Mouse (Mus musculus) left cerebral cortex, adult 2 months (tissue): ENCODE results near the gene Map3k5. TPM values are rescaled to one million over a fixed set of nuclear protein-coding genes. Genes with fewer than 3 reads are reported as not detected.

Experiments
- DNase-seq, 2 experiments: peaks; one replicate each; pipeline ENCODE4 v3.0.0; 2021 to 2022; ENCODE audit warnings: low spot score in 2 of 2, mixed read lengths in 1 of 2; ENCODE audit errors: extremely low spot score in 1 of 2
- H3K27ac ChIP-seq: fragments of 200-600 bp; 2 replicates; pipeline ENCODE4 v1.8.1; 2022
- H3K4me3 ChIP-seq: fragments of 200-600 bp; 2 replicates; pipeline ENCODE4 v1.8.1; 2022
- CTCF ChIP-seq: fragments of 200-600 bp; IDR thresholded peaks from 2 replicates; pipeline ENCODE4 v1.8.1; 2022; ENCODE audit warnings: antibody characterized with exemption, mild to moderate bottlenecking, moderate library complexity
- intact Hi-C: fragments of 180-260 bp; cut with DNase I; formaldehyde crosslinking; loops from one replicate; pipeline ENCODE4 v1.15.1; 2025
- total RNA-seq, 2 experiments: library from RNA; stranded (reverse); gene quantifications; 2 replicates each; pipeline ENCODE4 v1.2.3; 2021

The Map3k5 gene
- total RNA-seq, 2 experiments from 2014 or later, result 48.4 to 52.7 TPM

DNA sequence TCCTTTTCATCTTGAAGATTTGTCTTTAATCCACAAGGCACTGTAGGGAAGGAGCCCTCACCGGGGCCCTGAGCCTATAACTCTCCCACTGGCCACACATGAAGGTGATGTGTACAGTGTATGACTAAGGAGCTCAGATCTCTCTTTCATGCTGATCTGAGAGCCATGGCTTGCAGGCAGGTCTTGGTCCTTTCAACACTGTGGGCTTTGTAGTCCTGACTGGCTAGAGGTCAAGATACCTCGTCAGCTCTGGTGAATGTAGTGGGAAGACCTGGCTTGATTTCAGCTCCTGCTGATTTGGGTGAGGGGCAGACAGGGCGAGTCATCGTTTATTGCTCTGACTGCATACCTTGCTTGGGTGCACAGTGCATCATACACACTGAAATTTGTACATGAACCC is 171.3 kb downstream of the Map3k5 start:
- no peak for TF ChIP-seq CTCF
- intact Hi-C loops, result no loop called here
- DNase-seq, result no peak
- no peak overlapping the region for H3K27ac ChIP-seq
- no peak overlapping the region for H3K4me3 ChIP-seq

DNA sequence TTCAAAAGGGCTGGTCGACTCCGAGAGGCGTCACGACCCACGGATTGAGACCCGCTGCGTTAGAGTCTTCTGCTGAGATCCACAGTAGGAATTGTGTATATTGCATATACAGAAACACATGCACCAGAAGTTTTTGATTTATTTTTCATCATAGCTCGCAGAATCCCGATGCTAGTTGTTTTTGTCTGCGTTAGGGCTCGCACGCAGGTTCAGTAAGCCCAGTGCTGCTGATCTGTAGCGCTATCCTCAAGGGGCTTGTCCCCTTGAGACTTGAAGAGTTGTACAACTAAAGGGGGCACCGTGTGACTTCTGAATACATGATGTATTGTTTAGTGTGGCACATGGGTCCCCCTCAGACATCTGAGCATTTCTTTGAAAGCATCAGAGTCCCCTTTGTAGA is 172.8 kb downstream of the Map3k5 start:
- H3K4me3 ChIP-seq, result no peak overlapping the region
- intact Hi-C loops, result no loop called here
- DNase-seq, result no peak
- H3K27ac ChIP-seq, result no peak overlapping the region
- TF ChIP-seq CTCF, result no peak

DNA sequence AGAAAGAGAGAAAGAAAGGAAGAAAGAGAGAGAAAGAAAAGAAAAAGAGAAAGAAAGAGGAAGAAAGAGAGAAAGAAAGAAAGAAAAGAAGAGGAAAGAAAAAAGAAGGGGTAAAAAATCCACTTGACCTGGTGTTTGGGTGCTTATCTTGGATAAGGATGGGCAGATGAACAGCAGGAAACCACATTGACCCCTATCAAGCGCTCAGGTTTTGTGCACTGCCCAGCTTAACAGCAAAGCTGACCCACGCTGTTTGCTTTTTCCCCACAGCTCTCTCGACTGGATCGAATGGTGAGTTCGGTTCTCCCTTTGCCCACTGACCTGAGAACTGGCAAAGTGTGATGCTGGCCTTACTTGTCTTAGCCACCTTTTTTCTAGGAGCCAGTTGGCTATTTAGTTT is 177.2 kb downstream of the Map3k5 start:
- H3K27ac ChIP-seq, result no peak overlapping the region
- no peak overlapping the region for H3K4me3 ChIP-seq
- intact Hi-C loops, result no loop called here
- TF ChIP-seq CTCF, result no peak
- no peak for DNase-seq

DNA sequence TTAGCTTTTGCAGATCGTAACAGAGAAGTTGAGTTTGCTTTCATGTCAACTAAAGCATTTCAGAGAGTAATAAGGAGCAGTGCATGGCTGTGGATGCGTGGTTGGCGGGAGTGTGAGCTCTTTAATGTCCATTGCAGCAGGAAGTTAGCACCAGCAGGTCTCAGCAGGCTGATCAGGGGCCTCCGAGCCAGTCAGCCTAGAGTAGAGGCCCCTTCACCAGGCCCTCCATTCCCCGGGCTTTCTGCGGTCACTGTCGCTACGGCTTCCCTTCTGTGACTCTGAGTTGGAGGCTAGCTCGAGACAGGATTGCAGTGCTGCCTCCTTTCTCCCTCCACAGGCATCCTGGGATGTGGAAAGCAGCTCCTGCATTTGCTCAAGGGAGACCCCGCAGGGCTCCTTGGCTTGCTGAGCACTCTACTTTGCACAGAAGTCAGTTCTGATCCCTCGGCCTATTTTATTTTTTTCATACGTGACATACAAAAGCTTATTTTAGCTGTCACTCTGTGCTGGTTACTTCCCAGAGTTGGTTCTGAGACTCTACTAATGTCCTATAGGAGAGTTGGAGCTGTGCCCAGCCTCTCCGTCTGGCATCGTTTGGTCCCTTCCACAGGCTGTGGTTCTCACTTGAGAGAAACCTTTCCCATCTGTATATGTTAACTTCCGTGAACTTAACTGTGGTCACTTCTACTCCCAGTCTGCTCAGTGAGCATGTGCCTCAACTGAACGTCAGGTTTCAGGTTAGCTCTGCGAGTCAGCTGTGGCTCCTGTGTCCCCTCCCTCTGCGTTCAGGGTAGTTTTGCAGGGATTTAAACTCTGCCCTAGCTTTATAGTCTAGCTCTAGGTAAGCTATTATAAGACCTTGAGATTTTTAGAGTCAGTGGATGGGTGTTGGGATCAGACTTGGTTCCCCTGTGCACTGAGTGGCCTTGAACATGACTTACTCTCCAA is 178.0 kb downstream of the Map3k5 start:
- DNase-seq, result no peak
- no peak overlapping the region for H3K27ac ChIP-seq
- intact Hi-C loops, result no loop called here

DNA sequence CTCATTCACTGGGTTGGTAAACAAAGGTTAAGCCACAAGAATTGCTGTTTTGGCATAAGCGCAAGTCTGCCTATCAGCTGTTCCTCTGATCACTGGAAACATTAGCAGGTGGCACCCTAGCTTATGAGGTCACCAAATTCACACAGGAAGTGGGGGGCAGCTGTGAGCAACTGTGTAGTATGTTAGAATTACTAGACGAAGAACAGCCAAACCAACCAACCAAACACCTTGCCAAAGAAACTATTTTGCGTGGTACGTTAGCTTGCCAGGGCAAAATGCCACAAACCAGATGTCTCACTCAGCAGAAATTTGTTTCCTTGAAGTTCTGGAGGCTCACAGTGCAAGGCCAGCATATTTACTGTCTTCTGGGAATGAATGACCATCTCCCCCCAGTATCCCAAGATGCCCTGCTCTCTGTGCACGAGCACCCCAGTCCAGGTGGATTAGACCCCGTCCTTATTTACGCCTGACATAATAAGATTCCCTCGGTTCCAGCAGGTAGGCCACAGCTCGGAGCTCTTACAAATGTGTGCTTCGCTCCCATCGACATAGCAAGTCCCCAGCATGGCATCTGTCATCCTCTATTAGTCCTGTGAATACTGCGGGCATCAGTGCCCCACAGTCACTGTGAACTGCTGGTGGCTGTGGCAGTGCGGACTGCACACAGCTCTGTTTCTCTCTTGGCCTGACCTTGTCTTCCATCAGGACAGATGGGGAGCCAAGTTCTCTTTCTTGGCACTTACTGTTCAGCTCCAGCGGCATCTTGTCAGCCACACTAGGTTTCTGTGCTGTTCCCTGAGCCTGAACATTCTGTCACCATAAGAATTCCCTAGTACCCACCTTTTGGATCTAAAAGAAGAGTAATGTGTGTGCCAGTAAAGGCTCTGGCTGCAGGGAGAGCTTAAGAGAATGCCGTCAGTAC is 185.5 kb downstream of the Map3k5 start:
- intact Hi-C loops, result loop anchor here (5.0 to 10.0 kb wide), 2 partner anchors 187 to 405 kb away; partner anchors contain the start of genes Il20ra and Map3k5
- TF ChIP-seq CTCF, result no peak
- no peak for DNase-seq
- H3K27ac ChIP-seq, result no peak overlapping the region
- H3K4me3 ChIP-seq, result no peak overlapping the region

More for the DNA sequence above, 178.0 kb downstream of the Map3k5 start:
- no peak for TF ChIP-seq CTCF
- no peak overlapping the region for H3K4me3 ChIP-seq

DNA sequence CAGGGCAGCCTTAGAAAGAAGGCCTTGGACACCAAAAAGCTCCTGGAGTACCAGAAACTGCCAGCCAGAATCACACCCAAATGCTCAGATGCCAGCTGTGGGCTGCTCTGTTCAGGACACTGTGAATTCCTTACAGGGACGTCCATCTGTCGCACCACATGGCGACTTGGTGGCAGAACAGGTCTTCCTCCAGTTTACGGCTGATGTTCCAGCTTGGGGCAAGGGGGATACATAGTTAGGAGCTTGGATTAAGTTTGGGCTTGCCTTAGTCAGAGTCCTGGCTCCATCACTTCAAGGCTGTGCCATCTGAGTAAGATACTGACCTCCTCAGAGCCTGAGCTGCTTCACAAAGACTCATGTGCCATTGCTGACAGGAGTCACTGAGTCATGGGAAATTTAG is 187.7 kb downstream of the Map3k5 start:
- intact Hi-C loops, result loop anchor here (5.0 to 10.0 kb wide), 2 partner anchors 190 to 407 kb away; partner anchors contain the start of genes Il20ra and Map3k5
- Histone ChIP-seq H3K4me3 (no peak overlapping the region), H3K27ac (no peak overlapping the region)
- no peak for DNase-seq
- no peak for TF ChIP-seq CTCF

DNA sequence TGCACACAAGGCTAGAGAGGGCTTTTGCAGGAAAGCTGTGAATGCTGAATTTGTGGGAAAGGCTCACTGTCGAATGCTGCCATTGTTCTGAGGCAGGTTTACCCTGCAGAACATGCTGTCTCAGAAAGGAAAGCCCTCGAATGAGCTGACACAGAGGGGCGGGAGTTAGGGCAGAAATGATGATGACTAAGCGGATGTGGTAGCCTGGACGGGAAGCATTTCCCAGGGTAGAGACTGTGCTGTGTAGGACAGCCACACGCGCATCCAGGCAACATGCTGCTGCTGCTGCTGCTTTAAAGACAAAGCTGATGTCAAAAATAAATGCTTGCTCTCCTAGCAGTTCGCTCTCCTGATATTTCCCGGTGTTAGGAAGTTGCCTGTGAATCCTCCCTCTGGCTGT is 189.1 kb downstream of the Map3k5 start:
- Histone ChIP-seq H3K27ac (0 out of 2 replicates have a peak overlapping the region, but pooled peaks have one; percentile 47), H3K4me3 (no peak overlapping the region)
- intact Hi-C loops, result loop anchor here (5.0 to 10.0 kb wide), 2 partner anchors 191 to 409 kb away; partner anchors contain the start of genes Il20ra and Map3k5
- no peak for DNase-seq
- TF ChIP-seq CTCF, result no peak

DNA sequence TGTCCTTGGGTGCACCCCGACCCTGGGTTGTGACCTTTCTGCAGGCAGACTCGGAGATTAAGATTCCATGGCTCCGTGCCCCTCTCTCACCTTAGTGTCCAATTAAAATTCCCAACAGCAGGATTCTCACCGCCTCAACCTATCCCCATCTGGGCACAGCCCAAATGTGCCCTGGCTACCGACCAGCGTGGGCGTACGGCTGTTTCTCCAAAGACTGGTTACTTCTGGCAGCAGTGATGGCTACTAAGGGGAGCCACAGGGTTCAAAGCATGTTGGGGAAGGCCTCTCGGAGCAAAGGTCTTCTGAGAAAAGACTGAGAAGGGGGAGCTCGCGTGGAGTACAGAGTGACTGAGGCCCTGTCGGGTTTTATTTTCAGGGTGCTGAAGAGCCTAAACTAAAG is 190.3 kb downstream of the Map3k5 start:
- no peak for DNase-seq
- H3K27ac ChIP-seq, result no peak overlapping the region
- intact Hi-C loops, result loop anchor here (5.0 to 10.0 kb wide), 2 partner anchors 192 to 410 kb away; partner anchors contain the start of genes Il20ra and Map3k5
- H3K4me3 ChIP-seq, result no peak overlapping the region
- TF ChIP-seq CTCF, result no peak

DNA sequence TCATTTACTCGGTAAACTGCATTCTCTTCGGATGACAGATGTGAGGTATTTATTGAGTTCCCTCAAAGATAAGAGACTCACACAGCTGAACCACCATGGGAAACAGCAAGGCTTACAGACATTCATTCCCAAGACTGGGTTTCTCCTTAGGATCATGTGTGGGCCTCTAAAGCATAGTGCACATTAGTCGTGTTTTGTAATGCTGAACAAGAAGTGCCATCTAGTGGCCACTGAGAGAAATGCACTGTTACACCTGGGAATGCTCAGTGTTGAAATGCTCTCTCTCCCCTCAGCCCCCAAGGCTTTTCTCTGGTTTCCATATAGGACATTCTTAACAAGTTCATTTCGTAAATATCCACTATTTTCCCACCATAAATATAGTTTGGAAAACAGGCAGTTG is 191.0 kb downstream of the Map3k5 start:
- Histone ChIP-seq H3K27ac (no peak overlapping the region), H3K4me3 (no peak overlapping the region)
- intact Hi-C loops, result loop anchor here (1.0 to 10.0 kb wide), 2 partner anchors 218 to 410 kb away; partner anchors contain the start of genes Il20ra and Pex7
- TF ChIP-seq CTCF, result peak; percentile 95
- DNase-seq, result peak; percentile 53 to 66

DNA sequence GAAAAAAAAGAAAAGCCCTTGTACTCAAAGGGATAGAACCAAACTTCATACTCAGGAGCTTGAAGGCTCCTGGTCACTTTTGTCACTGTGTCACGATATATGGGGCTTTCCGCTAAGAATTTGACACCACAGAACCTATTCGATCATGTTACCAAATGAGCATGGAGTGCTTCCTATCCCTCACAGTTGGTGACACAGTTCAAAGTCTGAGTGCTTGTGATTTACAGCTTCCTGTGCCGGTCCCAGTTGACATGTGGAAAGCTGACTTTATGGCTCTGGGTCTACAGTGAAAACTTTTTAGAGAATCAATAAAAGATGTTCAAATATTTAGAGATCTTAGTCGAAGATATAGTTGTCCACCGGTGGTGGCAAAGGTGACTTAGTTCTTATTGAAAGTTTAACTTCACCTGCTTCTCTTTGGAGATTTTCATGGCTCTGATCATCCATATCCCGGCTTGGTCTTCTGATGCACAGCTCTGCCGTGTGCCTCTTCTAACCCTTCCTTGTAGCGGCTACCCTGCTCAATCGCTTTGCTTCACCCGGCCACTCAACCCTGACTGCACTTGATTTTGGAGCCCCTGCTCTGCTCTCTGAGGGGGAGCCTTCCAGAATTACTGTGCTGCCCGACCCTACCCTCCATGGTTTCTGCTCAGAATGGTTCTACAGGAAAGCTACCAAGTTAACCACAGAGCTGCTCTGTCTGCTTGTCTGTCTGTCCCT is 198.8 kb downstream of the Map3k5 start:
- TF ChIP-seq CTCF, result no peak

More for the DNA sequence above, 198.8 kb downstream of the Map3k5 start:
- intact Hi-C loops, result no loop called here
- no peak overlapping the region for H3K4me3 ChIP-seq
- no peak overlapping the region for H3K27ac ChIP-seq
- DNase-seq, result no peak
